Mouse (Mus musculus): Measurements from ENCODE around the gene Alpk1. TPM values are rescaled to one million over a fixed set of nuclear protein-coding genes. Genes with fewer than 3 reads are reported as not detected.

The Alpk1 gene
- polyA plus RNA-seq (2017; shearing (Covaris generic)) = 1.3 TPM

GRCm38 (mm10) chr3:127780021-127780644 lies at the start of gene Alpk1:
TSS of gene Alpk1 (minus strand) at chr3:127780527.

GRCm38 (mm10) chr3:127789500-127790191 lies 9.3 kb upstream of the Alpk1 start, which contains the start of gene Tifa:
TSS of gene Tifa (plus strand) at chr3:127789805.

GRCm38 (mm10) chr3:127633080-127634032 lies 147.0 kb downstream of the Alpk1 start, which contains the start of gene Neurog2:
TSS of gene Neurog2 (plus strand) at chr3:127633135.

Other genes with a start within 250 kb of the Alpk1 start
- gene Larp7, start 227.2 kb downstream of the Alpk1 start, polyA plus RNA-seq (2017; shearing (Covaris generic)) = 52.9 TPM
- 3.6 TPM for gene Zgrf1, start 227.0 kb downstream of the Alpk1 start, polyA plus RNA-seq (2017; shearing (Covaris generic))
- gene Neurog2, start 147.4 kb downstream of the Alpk1 start, polyA plus RNA-seq (2017; shearing (Covaris generic)) = not detected
- 0.29 TPM for gene Tifa, start 9.3 kb upstream of the Alpk1 start, polyA plus RNA-seq (2017; shearing (Covaris generic))
- 69.0 TPM for gene Ap1ar, start 57.0 kb upstream of the Alpk1 start, polyA plus RNA-seq (2017; shearing (Covaris generic))
- 22.6 TPM for gene Fam241a, start 115.8 kb upstream of the Alpk1 start, polyA plus RNA-seq (2017; shearing (Covaris generic))

Measured in CD4-positive, CD25-positive, alpha-beta regulatory T cell (primary cell).